Mouse (Mus musculus) myocyte (in vitro differentiated cells): ENCODE data around the gene Chil4. TPM values are rescaled to one million over a fixed set of nuclear protein-coding genes. Genes with fewer than 3 reads are reported as not detected.
"Not testable (repeated sequence)": the region's sequence is repeated elsewhere in the genome, so short reads cannot be mapped to it uniquely, and the experiment has no call there.

Experiments used
- H3K27me3 ChIP-seq: one replicate; pipeline ENCODE4 v1.6.1; 2011; ENCODE audit not compliant: control insufficient read depth, insufficient read depth, insufficient read length
- H3K36me3 ChIP-seq: one replicate; pipeline ENCODE4 v1.6.1; 2011; ENCODE audit not compliant: control insufficient read depth, insufficient read depth
- H3K4me2 ChIP-seq: one replicate; pipeline ENCODE4 v1.6.1; 2011; ENCODE audit warnings: low read depth, control low read depth
- H3K4me3 ChIP-seq: one replicate; pipeline ENCODE4 v1.5.1; 2011; ENCODE audit warnings: mild to moderate bottlenecking, control low read depth, moderate library complexity
- H3K79me2 ChIP-seq: one replicate; pipeline ENCODE4 v1.6.1; 2011; ENCODE audit not compliant: control insufficient read depth, insufficient read depth
- H3ac ChIP-seq: one replicate; pipeline ENCODE4 v1.6.1; 2011; ENCODE audit not compliant: control insufficient read depth, insufficient read length
- CEBPB ChIP-seq: IDR thresholded peaks from 2 replicates; pipeline ENCODE4 v1.6.1; 2011; ENCODE audit warnings: mild to moderate bottlenecking, moderate library complexity; ENCODE audit not compliant: poor library complexity, insufficient read depth, severe bottlenecking
- E2F4 ChIP-seq: IDR thresholded peaks from one replicate; pipeline ENCODE4 v1.6.1; 2011; ENCODE audit warnings: mild to moderate bottlenecking, control low read depth, moderate library complexity; ENCODE audit not compliant: insufficient read depth
- MYOD1 ChIP-seq, 3 experiments: IDR thresholded peaks; one replicate each; pipeline ENCODE4 v1.6.1; 2011; ENCODE audit warnings: control low read depth in 2 of 3, low read depth in 2 of 3, mild to moderate bottlenecking in 2 of 3, moderate library complexity in 1 of 3; ENCODE audit not compliant: insufficient read length in 2 of 3, control insufficient read depth in 1 of 3
- MYOG ChIP-seq, 3 experiments: IDR thresholded peaks; one replicate each; pipeline ENCODE4 v1.6.1; 2011; ENCODE audit warnings: control low read depth in 2 of 3, low read depth in 2 of 3, mild to moderate bottlenecking in 2 of 3; ENCODE audit not compliant: insufficient read length in 2 of 3, control insufficient read depth in 1 of 3, insufficient read depth in 1 of 3
- POLR2A ChIP-seq: IDR thresholded peaks from one replicate; pipeline ENCODE4 v1.6.1; 2011; ENCODE audit warnings: low read depth, mild to moderate bottlenecking, control low read depth, moderate library complexity; ENCODE audit not compliant: insufficient read length
- POLR2AphosphoS2 ChIP-seq: IDR thresholded peaks from one replicate; pipeline ENCODE4 v1.6.1; 2011; ENCODE audit warnings: low read depth, control low read depth; ENCODE audit not compliant: insufficient read length
- REST ChIP-seq: IDR thresholded peaks from one replicate; pipeline ENCODE4 v1.6.1; 2011; ENCODE audit warnings: mild to moderate bottlenecking, control low read depth, moderate library complexity; ENCODE audit not compliant: insufficient read depth, insufficient read length
- SRF ChIP-seq: IDR thresholded peaks from one replicate; pipeline ENCODE4 v1.6.1; 2011; ENCODE audit warnings: low read depth; ENCODE audit not compliant: control insufficient read depth, insufficient read length
- TCF12 ChIP-seq: IDR thresholded peaks from one replicate; pipeline ENCODE4 v1.6.1; 2011; ENCODE audit warnings: mild to moderate bottlenecking, control low read depth; ENCODE audit not compliant: poor library complexity, insufficient read depth, severe bottlenecking
- USF1 ChIP-seq: IDR thresholded peaks from one replicate; pipeline ENCODE4 v1.6.1; 2011; ENCODE audit warnings: low read depth, mild to moderate bottlenecking, control low read depth, moderate library complexity
- polyA plus RNA-seq: library from polyadenylated mRNA; unstranded; fragments of >200 nt; fragmentation: generic; extraction: Trizol; gene quantifications from one replicate; pipeline ENCODE4 v1.2.1, GENCODE M21; 2012; ENCODE audit warnings: missing spikeins

Gene Chil4
- polyA plus RNA-seq, 1 experiment, result not detected

DNA sequence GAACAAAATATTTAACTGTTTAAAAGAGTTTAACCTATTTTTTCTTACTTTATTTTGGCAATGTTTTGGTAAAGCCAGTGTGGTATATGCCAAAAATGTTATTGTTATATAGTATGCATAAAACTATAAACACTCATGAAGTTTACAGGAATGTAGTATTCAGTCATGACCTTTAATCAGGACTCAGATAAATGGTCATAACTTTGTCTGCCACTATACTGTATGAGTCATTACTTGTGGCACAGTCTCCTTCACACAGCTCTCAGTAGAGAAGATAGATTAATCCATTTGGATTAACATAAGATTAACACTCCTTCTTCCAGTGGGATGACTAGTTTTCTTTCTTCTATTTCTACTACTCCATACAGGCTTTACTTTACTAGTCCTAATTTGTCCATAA lies 23.0 kb downstream of the Chil4 start:
- Histone ChIP-seq H3K36me3 (no peaks in the 10 kb centered on the region), H3K4me2 (no peak overlapping the region), H3ac (no peak overlapping the region), H3K27me3 (no peaks in the 10 kb centered on the region), H3K4me3 (no peak overlapping the region), H3K79me2 (no peaks in the 10 kb centered on the region)
- TF ChIP-seq USF1, result no peak
- TF ChIP-seq MYOD1 (IDR thresholded peaks at IDR 0.05; ENCODE audit: control insufficient read depth in 1 of 3, insufficient read length in 2 of 3, low read depth in 2 of 3), result no peak

GRCm38 (mm10) chr3:106195486-106195885 lies 23.8 kb downstream of the Chil4 start:
- TF ChIP-seq TCF12, result no peak
- TF ChIP-seq POLR2A, result no peak
- TF ChIP-seq REST, result no peak
- Histone ChIP-seq H3K4me3 (no peak overlapping the region), H3K27me3 (no peaks in the 10 kb centered on the region), H3K4me2 (no peak overlapping the region), H3K36me3 (no peaks in the 10 kb centered on the region), H3ac (no peak overlapping the region), H3K79me2 (no peaks in the 10 kb centered on the region)

GRCm38 (mm10) chr3:106187991-106188390 lies 31.3 kb downstream of the Chil4 start:
- H3K4me2 ChIP-seq, result no peak overlapping the region
- H3K27me3 ChIP-seq, result no peaks in the 10 kb centered on the region
- H3K36me3 ChIP-seq, result no peaks in the 10 kb centered on the region
- no peaks in the 10 kb centered on the region for H3K79me2 ChIP-seq
- H3ac ChIP-seq, result no peak overlapping the region
- TF ChIP-seq TCF12, result no peak
- TF ChIP-seq POLR2AphosphoS2, result no peak
- TF ChIP-seq CEBPB, result no peak
- TF ChIP-seq SRF, result no peak
- TF ChIP-seq MYOD1 (IDR thresholded peaks at IDR 0.05; ENCODE audit: control insufficient read depth in 1 of 3, insufficient read length in 2 of 3, low read depth in 2 of 3), result no peak
- no peak for TF ChIP-seq REST
- no peak overlapping the region for H3K4me3 ChIP-seq

GRCm38 (mm10) chr3:106177509-106178189 lies 41.7 kb downstream of the Chil4 start:
- H3K79me2 ChIP-seq, result no peaks in the 10 kb centered on the region
- TF ChIP-seq SRF (no peak), E2F4 (no peak), POLR2AphosphoS2 (no peak), USF1 (no peak), TCF12 (no peak), POLR2A (no peak), MYOG (IDR thresholded peaks at IDR 0.05; ENCODE audit: control insufficient read depth in 1 of 3, insufficient read depth in 1 of 3, insufficient read length in 2 of 3, low read depth in 2 of 3) (no peak), CEBPB (no peak)
- no peak overlapping the region for H3K4me2 ChIP-seq
- no peak overlapping the region for H3K4me3 ChIP-seq
- H3K36me3 ChIP-seq, result no peaks in the 10 kb centered on the region
- no peaks in the 10 kb centered on the region for H3K27me3 ChIP-seq
- H3ac ChIP-seq, result no peak overlapping the region

DNA sequence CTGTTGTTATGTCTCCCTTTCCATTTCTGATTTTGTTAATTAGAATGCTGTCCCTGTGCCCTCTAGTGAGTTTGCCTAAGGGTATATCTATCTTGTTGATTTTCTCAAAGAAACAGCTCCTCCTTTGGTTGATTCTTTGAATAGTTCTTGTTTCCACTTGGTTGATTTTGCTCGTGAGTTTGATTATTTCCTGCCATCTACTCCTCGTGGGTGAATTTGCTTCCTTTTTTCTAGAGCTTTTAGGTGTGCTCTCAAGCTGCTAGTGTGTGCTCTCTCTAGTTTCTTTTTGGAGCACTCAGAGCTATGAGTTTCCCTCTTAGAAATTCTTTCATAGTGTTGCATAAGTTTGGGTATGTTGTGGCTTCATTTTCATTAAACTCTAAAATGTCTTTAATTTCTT lies 44.3 kb downstream of the Chil4 start:
- not testable (repeated sequence) for H3K36me3 ChIP-seq, H3K4me2 ChIP-seq, H3ac ChIP-seq

GRCm38 (mm10) chr3:106172506-106172905 lies 46.8 kb downstream of the Chil4 start:
- not testable (repeated sequence) for H3K79me2 ChIP-seq, H3K4me2 ChIP-seq, H3K27me3 ChIP-seq, H3ac ChIP-seq, H3K4me3 ChIP-seq, H3K36me3 ChIP-seq

More for the DNA sequence above, 44.3 kb downstream of the Chil4 start:
- not testable (repeated sequence) for H3K4me3 ChIP-seq, H3K27me3 ChIP-seq, H3K79me2 ChIP-seq
